Mouse (Mus musculus) ES-Bruce4 (cell line): ENCODE data around the gene Capn11. TPM values are rescaled to one million over a fixed set of nuclear protein-coding genes. Genes with fewer than 3 reads are reported as not detected.
A peak's percentile ranks its signal among the peaks of the same experiment; 100 is the strongest.

ENCODE experiments used
- H3K27ac ChIP-seq: 2 replicates; pipeline ENCODE4 v1.5.1; 2012; ENCODE audit warnings: low read length, inconsistent platforms; ENCODE audit not compliant: insufficient read depth
- H3K27me3 ChIP-seq: 2 replicates; pipeline ENCODE4 v1.6.1; 2012; ENCODE audit warnings: mild to moderate bottlenecking, low read length, inconsistent platforms; ENCODE audit not compliant: control insufficient read depth, poor library complexity, insufficient read depth, severe bottlenecking
- H3K36me3 ChIP-seq: 2 replicates; pipeline ENCODE4 v1.6.1; 2012; ENCODE audit warnings: inconsistent platforms, mild to moderate bottlenecking, low read length, moderate library complexity; ENCODE audit not compliant: control insufficient read depth, poor library complexity, insufficient read depth, severe bottlenecking
- H3K4me1 ChIP-seq: one replicate; pipeline ENCODE4 v1.8.1; 2011; ENCODE audit warnings: low read length; ENCODE audit not compliant: control insufficient read depth, insufficient read depth
- H3K4me3 ChIP-seq: 2 replicates; pipeline ENCODE4 v1.5.1; 2011; ENCODE audit warnings: low read depth, mild to moderate bottlenecking, low read length
- H3K9ac ChIP-seq: 2 replicates; pipeline ENCODE4 v1.6.1; 2012; ENCODE audit warnings: low read depth, mild to moderate bottlenecking, inconsistent platforms; ENCODE audit not compliant: poor library complexity, severe bottlenecking
- H3K9me3 ChIP-seq: replicated peaks from 2 replicates; pipeline ENCODE4 v1.6.1; 2012; ENCODE audit warnings: mild to moderate bottlenecking, low read length, inconsistent platforms; ENCODE audit not compliant: control insufficient read depth, poor library complexity, insufficient read depth, severe bottlenecking
- CTCF ChIP-seq: IDR thresholded peaks from one replicate; pipeline ENCODE4 v1.8.1; 2011; ENCODE audit warnings: low read depth, low read length
- EP300 ChIP-seq: IDR thresholded peaks from 2 replicates; pipeline ENCODE4 v1.6.1; 2011; ENCODE audit warnings: low read depth, low read length; ENCODE audit not compliant: insufficient read depth
- POLR2A ChIP-seq: IDR thresholded peaks from one replicate; pipeline ENCODE4 v1.8.1; 2011; ENCODE audit warnings: low read length; ENCODE audit not compliant: insufficient read depth
- polyA plus RNA-seq: library from polyadenylated mRNA; stranded (reverse); fragments of >200 nt; gene quantifications from 2 replicates; pipeline ENCODE4 v1.2.4, GENCODE M21; 2011; ENCODE audit warnings: low read depth; ENCODE audit not compliant: missing spikeins, insufficient read depth, insufficient read length

The Capn11 gene
- polyA plus RNA-seq, 1 experiment = 1.4 TPM

GRCm38 (mm10) chr17:45664608-45665007 is 5.5 kb upstream of the Capn11 start:
- Histone ChIP-seq H3K27me3 (no peaks in the 10 kb centered on the region), H3K4me1 (peaks cover 6% of the 10 kb centered on the region), H3K9ac (no peak overlapping the region), H3K36me3 (peaks cover 9% of the 10 kb centered on the region; the same call in 1 of the 2 replicates), H3K4me3 (peak overlapping the region; percentile 42; the same call in 1 of the 2 replicates), H3K9me3 (no peaks in the 10 kb centered on the region), H3K27ac (no peak overlapping the region)
- TF ChIP-seq POLR2A (no peak), CTCF (no peak), EP300 (no peak)

GRCm38 (mm10) chr17:45663106-45663919 is 4.2 kb upstream of the Capn11 start:
- no peaks in the 10 kb centered on the region for H3K27me3 ChIP-seq
- peaks cover 9% of the 10 kb centered on the region; the same call in 1 of the 2 replicates for H3K36me3 ChIP-seq
- peaks cover 6% of the 10 kb centered on the region for H3K4me1 ChIP-seq
- no peak overlapping the region for H3K4me3 ChIP-seq
- H3K9me3 ChIP-seq = no peaks in the 10 kb centered on the region
- no peak for TF ChIP-seq POLR2A
- peak; percentile 95 for TF ChIP-seq CTCF
- no peak overlapping the region for H3K9ac ChIP-seq
- no peak overlapping the region for H3K27ac ChIP-seq

DNA sequence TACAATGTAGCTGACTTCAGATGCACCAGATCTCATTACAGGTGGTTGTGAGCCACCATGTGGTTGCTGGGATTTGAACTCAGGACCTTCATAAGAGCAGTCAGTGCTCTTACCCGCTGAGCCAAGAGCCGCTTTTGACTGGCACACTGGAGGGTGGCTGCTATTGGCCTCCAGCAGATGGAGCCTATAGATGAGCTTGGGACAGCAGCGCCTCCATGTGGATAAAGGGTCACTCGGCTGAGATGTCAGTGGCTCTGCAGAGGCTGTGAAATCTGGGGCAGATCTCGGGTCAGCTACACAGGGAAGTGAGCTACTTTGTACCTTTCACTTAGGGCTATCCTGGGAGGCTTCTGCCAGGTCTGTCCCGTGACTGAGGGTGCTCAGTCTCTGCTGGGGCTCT is 3.3 kb downstream of the Capn11 start:
- no peaks in the 10 kb centered on the region for H3K9me3 ChIP-seq
- no peak overlapping the region for H3K9ac ChIP-seq
- H3K4me1 ChIP-seq = peaks cover 2% of the 10 kb centered on the region
- TF ChIP-seq POLR2A (no peak), CTCF (peak; percentile 94), EP300 (no peak)
- no peak overlapping the region for H3K4me3 ChIP-seq
- H3K36me3 ChIP-seq = no peaks in the 10 kb centered on the region
- H3K27ac ChIP-seq = no peak overlapping the region
- no peaks in the 10 kb centered on the region for H3K27me3 ChIP-seq

DNA sequence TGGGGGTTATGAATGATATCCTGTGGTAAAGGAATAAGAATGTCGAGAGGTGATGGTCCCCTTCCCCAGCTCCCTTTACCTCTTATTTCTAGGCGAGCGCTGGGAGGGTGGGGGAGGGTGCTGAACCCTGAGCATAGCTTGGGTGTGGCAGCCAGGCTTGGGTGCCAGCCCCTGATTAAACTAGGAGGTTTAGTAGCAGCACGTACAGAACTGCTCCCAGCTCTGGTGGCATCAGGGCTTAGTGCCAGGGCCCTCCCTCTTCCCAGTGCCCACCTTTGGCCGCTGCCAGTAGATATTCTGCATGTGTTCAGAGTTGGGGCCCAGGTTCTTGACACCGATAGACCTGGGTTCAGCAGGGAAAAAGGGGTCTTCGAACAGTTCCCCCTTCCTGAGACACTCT is 5.9 kb downstream of the Capn11 start:
- no peaks in the 10 kb centered on the region for H3K27me3 ChIP-seq
- H3K4me1 ChIP-seq = no peaks in the 10 kb centered on the region
- H3K9me3 ChIP-seq = no peaks in the 10 kb centered on the region
- H3K36me3 ChIP-seq = no peaks in the 10 kb centered on the region
- TF ChIP-seq EP300 (no peak), POLR2A (no peak), CTCF (no peak)
- H3K4me3 ChIP-seq = no peak overlapping the region
- no peak overlapping the region for H3K9ac ChIP-seq
- H3K27ac ChIP-seq = no peak overlapping the region

DNA sequence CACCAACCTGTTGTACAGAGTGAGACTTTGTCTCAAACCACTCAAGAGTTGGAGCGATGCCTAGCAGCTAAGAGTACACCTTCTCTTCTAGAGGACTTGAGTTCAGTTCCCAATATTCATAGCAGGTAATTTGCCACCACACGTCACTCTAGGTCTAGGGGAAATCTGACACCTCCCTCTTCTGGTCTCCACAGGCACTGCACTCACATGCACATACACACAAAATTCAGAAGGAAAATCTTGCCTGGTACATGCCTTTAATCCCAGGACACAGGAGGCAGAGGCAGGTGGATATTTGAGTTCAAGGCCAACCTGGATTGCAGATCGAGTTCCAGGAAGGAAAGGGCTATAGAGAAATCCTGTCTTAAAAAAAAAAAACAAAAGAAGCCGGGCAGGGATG is 14.9 kb downstream of the Capn11 start:
- no peak overlapping the region for H3K9ac ChIP-seq

DNA sequence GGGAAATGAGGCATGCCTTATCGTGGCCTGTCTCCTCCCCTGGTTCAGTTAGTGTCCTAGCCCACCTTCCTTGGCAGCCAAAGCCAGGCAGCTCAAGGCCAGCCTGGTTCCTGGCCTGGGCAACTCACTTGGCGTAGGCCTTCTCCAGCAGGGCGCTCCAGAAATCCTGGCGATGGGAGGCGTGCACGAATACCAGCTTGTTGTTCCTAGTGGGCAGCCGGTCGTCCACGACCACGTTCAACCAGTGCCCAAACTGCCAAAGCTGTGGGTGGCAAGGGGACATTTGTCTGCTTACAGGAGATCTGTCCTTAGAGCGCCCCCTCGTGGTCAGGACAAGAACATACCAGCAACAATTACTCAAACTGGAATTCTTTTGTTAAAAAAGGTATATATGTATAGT is 16.4 kb downstream of the Capn11 start:
- no peaks in the 10 kb centered on the region for H3K27me3 ChIP-seq
- H3K9me3 ChIP-seq = 0 out of 2 replicates have a peak, but pooled peaks cover 5% of the 10 kb centered on the region
- peak overlapping the region; percentile 41 for H3K4me3 ChIP-seq
- no peaks in the 10 kb centered on the region for H3K36me3 ChIP-seq
- TF ChIP-seq POLR2A (no peak), CTCF (peak; percentile 63)
- H3K27ac ChIP-seq = no peak overlapping the region
- no peaks in the 10 kb centered on the region for H3K4me1 ChIP-seq
- 0 out of 2 replicates have a peak overlapping the region, but pooled peaks have one; percentile 1 for H3K9ac ChIP-seq

More for the DNA sequence above, 14.9 kb downstream of the Capn11 start:
- H3K27me3 ChIP-seq = no peaks in the 10 kb centered on the region
- H3K4me3 ChIP-seq = no peak overlapping the region
- no peaks in the 10 kb centered on the region for H3K4me1 ChIP-seq
- no peak overlapping the region for H3K27ac ChIP-seq
- H3K36me3 ChIP-seq = no peaks in the 10 kb centered on the region
- H3K9me3 ChIP-seq = 0 out of 2 replicates have a peak, but pooled peaks cover 5% of the 10 kb centered on the region
- no peak for TF ChIP-seq POLR2A
- TF ChIP-seq CTCF = no peak
- TF ChIP-seq EP300 = no peak
